Mouse (Mus musculus): ENCODE measurements at regions not wholly inside any gene's neighbourhood (a gene's known extent, or its start where the extent isn't known, plus 50 kb on each side); places are given as distances from the start of the nearest gene placed in this dataset.

GRCm38 (mm10) chr15:93903671-93904603 lies 308.2 kb upstream of the Prickle1 start:
- no peak for DNase-seq
- no peak overlapping the region for H3K9ac ChIP-seq (replicated peaks)

DNA sequence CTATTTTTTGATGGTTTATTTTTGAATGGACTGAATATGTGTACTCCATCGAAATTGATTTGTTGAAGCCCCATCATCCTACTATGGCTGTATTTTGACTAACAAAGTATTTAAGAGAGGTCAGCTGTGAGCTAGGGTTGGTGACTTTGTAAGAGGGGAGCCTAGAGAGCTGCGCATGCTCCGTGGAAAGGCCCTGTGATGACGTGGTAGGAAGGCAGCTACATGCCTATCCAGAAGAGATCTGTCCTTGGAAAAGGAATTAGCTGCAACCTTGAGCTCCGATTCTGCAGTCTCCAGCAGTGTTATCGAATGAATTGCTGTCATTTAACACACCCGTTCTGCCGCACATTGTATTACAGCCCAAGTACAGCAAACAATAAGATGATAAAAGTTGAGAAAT lies 287.1 kb upstream of the Prickle1 start:
- Histone ChIP-seq H3K4me2 (ENCODE audit: low read depth, low read length) (no peak overlapping the region), H3K9ac (replicated peaks) (no peak overlapping the region), H3K27me3 (ENCODE audit: insufficient read depth, low read length) (no peaks in the 10 kb centered on the region), H3K27ac (ENCODE audit: low read depth) (no peak overlapping the region), H3K9me3 (ENCODE audit: low read length) (no peaks in the 10 kb centered on the region), H3K36me3 (replicated peaks; ENCODE audit: insufficient read depth, low read length) (no peaks in the 10 kb centered on the region), H3K4me3 (ENCODE audit: low read depth, low read length) (no peak overlapping the region), H3K4me1 (ENCODE audit: insufficient read depth) (no peaks in the 10 kb centered on the region)
- 80% methylated on average over 8 of the region's 8 CpGs for WGBS (ENCODE audit: insufficient replicate concordance)
- no peak for TF ChIP-seq CTCF (IDR thresholded peaks at IDR 0.05; ENCODE audit: low read depth)
- no peak for ATAC-seq
- no peak for DNase-seq

More at GRCm38 (mm10) chr15:93903671-93904603, 308.2 kb upstream of the Prickle1 start:
- Histone ChIP-seq H3K27ac (ENCODE audit: low read depth) (no peak overlapping the region), H3K4me3 (ENCODE audit: low read depth, low read length) (no peak overlapping the region), H3K9me3 (ENCODE audit: low read length) (no peaks in the 10 kb centered on the region), H3K27me3 (ENCODE audit: insufficient read depth, low read length) (no peaks in the 10 kb centered on the region), H3K36me3 (replicated peaks; ENCODE audit: insufficient read depth, low read length) (no peaks in the 10 kb centered on the region), H3K4me2 (ENCODE audit: low read depth, low read length) (no peak overlapping the region), H3K4me1 (ENCODE audit: insufficient read depth) (no peaks in the 10 kb centered on the region)
- TF ChIP-seq CTCF (IDR thresholded peaks at IDR 0.05; ENCODE audit: low read depth) (no peak), EP300 (IDR thresholded peaks at IDR 0.05; ENCODE audit: low read depth) (no peak)
- 76% methylated on average over 18 of the region's 18 CpGs for WGBS (ENCODE audit: insufficient replicate concordance)
- no peak for ATAC-seq

DNA sequence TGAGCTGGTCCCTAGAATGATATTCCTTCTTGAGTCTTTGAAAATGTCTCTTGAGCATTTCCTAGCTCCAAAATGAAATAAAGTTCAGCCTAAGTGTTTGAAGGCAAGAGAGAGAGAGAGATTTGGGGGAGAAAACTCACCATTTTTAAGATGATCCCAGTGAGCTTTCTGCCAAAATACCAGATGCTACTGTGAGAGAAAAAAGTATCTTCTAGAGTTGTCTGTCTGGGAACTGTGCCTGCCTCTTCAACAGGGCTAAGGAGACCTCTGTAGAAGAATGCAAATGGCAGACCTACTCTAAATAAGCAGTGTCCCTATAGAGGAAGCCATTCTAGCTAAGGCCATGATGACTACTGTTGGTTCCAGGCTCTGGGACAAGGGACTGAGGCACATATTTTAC lies 285.6 kb upstream of the Prickle1 start:
- no peaks in the 10 kb centered on the region for H3K27me3 ChIP-seq (ENCODE audit: insufficient read depth, low read length)
- no peaks in the 10 kb centered on the region for H3K4me1 ChIP-seq (ENCODE audit: insufficient read depth)
- DNase-seq (no peak), ATAC-seq (no peak)
- H3K4me3 ChIP-seq (ENCODE audit: low read depth, low read length), result no peak overlapping the region
- no peaks in the 10 kb centered on the region for H3K36me3 ChIP-seq (replicated peaks; ENCODE audit: insufficient read depth, low read length)
- H3K27ac ChIP-seq (ENCODE audit: low read depth), result no peak overlapping the region
- no peak overlapping the region for H3K9ac ChIP-seq (replicated peaks)
- TF ChIP-seq CTCF (IDR thresholded peaks at IDR 0.05; ENCODE audit: low read depth) (no peak), EP300 (IDR thresholded peaks at IDR 0.05; ENCODE audit: low read depth) (no peak)
- H3K4me2 ChIP-seq (ENCODE audit: low read depth, low read length), result no peak overlapping the region
- no peaks in the 10 kb centered on the region for H3K9me3 ChIP-seq (ENCODE audit: low read length)

DNA sequence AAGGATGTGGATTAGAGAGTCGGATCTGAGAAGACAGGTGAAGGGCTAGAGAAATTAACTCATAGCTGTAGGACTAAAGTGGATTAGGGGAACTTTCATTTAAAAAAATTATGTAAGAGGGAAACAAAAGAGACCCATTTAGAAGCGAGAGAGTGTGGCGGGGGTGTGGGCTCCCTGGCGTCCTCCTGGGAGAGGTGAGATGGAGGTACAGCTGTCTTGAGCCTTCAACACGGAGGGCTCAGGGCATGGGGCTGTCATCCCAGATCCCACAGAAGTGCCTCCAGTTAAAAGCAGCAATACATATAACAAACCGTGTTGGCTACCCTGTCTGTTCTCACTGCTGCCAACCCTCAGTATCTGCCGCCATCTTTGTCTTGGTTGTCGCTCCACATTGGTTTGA lies 284.6 kb upstream of the Prickle1 start:
- H3K36me3 ChIP-seq (replicated peaks; ENCODE audit: insufficient read depth, low read length), result no peaks in the 10 kb centered on the region
- H3K27me3 ChIP-seq (ENCODE audit: insufficient read depth, low read length), result no peaks in the 10 kb centered on the region
- no peak overlapping the region for H3K4me2 ChIP-seq (ENCODE audit: low read depth, low read length)
- H3K9me3 ChIP-seq (ENCODE audit: low read length), result no peaks in the 10 kb centered on the region
- H3K4me1 ChIP-seq (ENCODE audit: insufficient read depth), result no peaks in the 10 kb centered on the region
- no peak for ATAC-seq
- H3K27ac ChIP-seq (ENCODE audit: low read depth), result no peak overlapping the region
- H3K9ac ChIP-seq (replicated peaks), result no peak overlapping the region
- no peak for TF ChIP-seq EP300 (IDR thresholded peaks at IDR 0.05; ENCODE audit: low read depth)
- no peak for TF ChIP-seq CTCF (IDR thresholded peaks at IDR 0.05; ENCODE audit: low read depth)
- WGBS (ENCODE audit: insufficient replicate concordance), result 77% methylated on average over 8 of the region's 8 CpGs
- no peak for DNase-seq
- H3K4me3 ChIP-seq (ENCODE audit: low read depth, low read length), result no peak overlapping the region

GRCm38 (mm10) chr15:93879006-93879405 lies 283.3 kb upstream of the Prickle1 start:
- Histone ChIP-seq H3K4me2 (ENCODE audit: low read depth, low read length) (no peak overlapping the region), H3K36me3 (replicated peaks; ENCODE audit: insufficient read depth, low read length) (no peaks in the 10 kb centered on the region), H3K4me3 (ENCODE audit: low read depth, low read length) (no peak overlapping the region), H3K9ac (replicated peaks) (no peak overlapping the region), H3K4me1 (ENCODE audit: insufficient read depth) (no peaks in the 10 kb centered on the region), H3K9me3 (ENCODE audit: low read length) (no peaks in the 10 kb centered on the region), H3K27ac (ENCODE audit: low read depth) (no peak overlapping the region), H3K27me3 (ENCODE audit: insufficient read depth, low read length) (no peaks in the 10 kb centered on the region)
- no peak for DNase-seq
- no peak for TF ChIP-seq EP300 (IDR thresholded peaks at IDR 0.05; ENCODE audit: low read depth)
- TF ChIP-seq CTCF (IDR thresholded peaks at IDR 0.05; ENCODE audit: low read depth), result no peak
- ATAC-seq, result no peak
- WGBS (ENCODE audit: insufficient replicate concordance), result 75% methylated on average over 3 of the region's 3 CpGs

DNA sequence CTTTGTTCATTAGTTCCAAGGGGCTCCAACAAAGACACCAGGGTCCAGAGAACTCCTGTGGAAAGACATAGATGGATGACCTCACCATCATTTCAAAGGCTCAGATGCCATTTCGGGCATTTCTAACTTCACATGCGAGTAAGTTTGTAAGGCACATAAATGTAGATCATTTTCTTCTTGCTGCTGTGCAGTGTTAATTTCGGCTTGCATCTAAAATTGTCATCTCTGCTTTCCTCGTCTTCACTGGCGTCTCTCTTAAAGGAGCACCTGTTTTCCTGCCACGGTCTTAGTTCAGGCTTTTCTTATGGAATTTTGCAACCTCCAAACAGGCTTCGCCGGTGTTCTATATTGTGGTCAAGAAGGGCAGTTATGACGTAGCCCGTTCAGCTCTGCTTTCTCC lies 280.6 kb upstream of the Prickle1 start:
- no peak overlapping the region for H3K27ac ChIP-seq (ENCODE audit: low read depth)
- no peak overlapping the region for H3K4me3 ChIP-seq (ENCODE audit: low read depth, low read length)
- ATAC-seq (no peak), DNase-seq (no peak)
- no peak overlapping the region for H3K4me2 ChIP-seq (ENCODE audit: low read depth, low read length)
- no peaks in the 10 kb centered on the region for H3K27me3 ChIP-seq (ENCODE audit: insufficient read depth, low read length)
- whole genome bisulfite sequencing (ENCODE audit: insufficient replicate concordance), result 81% methylated on average over 10 of the region's 10 CpGs
- H3K4me1 ChIP-seq (ENCODE audit: insufficient read depth), result no peaks in the 10 kb centered on the region
- TF ChIP-seq CTCF (IDR thresholded peaks at IDR 0.05; ENCODE audit: low read depth), result no peak
- TF ChIP-seq EP300 (IDR thresholded peaks at IDR 0.05; ENCODE audit: low read depth), result no peak
- no peak overlapping the region for H3K9ac ChIP-seq (replicated peaks)
- no peaks in the 10 kb centered on the region for H3K36me3 ChIP-seq (replicated peaks; ENCODE audit: insufficient read depth, low read length)
- H3K9me3 ChIP-seq (ENCODE audit: low read length), result no peaks in the 10 kb centered on the region
